Mouse (Mus musculus): ENCODE results near the gene Palm2. TPM values are rescaled to one million over a fixed set of nuclear protein-coding genes. Genes with fewer than 3 reads are reported as not detected.

Palm2 gene
- polyA plus RNA-seq, 2 experiments, result 2.7 to 5.3 TPM

GRCm38 (mm10) chr4:57535087-57535486, 101.0 kb downstream of the Palm2 start:
- Histone ChIP-seq H3K4me3 (replicated peaks; ENCODE audit: low read length) (no peak overlapping the region), H3K4me1 (ENCODE audit: control insufficient read depth, insufficient read depth, low read length) (peaks cover 9% of the 10 kb centered on the region), H3K27ac (replicated peaks; ENCODE audit: low read depth, low read length) (no peak overlapping the region), H3K36me3 (ENCODE audit: control insufficient read depth, insufficient read depth, low read length) (no peaks in the 10 kb centered on the region), H3K9me3 (ENCODE audit: control insufficient read depth, low read length) (no peaks in the 10 kb centered on the region), H3K4me2 (replicated peaks; ENCODE audit: low read depth, low read length, severe bottlenecking) (no peak overlapping the region), H3K27me3 (ENCODE audit: control insufficient read depth, insufficient read depth, low read length) (no peaks in the 10 kb centered on the region), H3K9ac (ENCODE audit: low read depth, low read length, severe bottlenecking) (no peak overlapping the region)
- WGBS, result 92% methylated on average over 4 of the region's 4 CpGs
- ATAC-seq (ENCODE audit: low FRiP score, low read depth) (no peak), DNase-seq (ENCODE audit: low spot score) (no peak)
- TF ChIP-seq POLR2A (IDR thresholded peaks at IDR 0.05; ENCODE audit: borderline replicate concordance, extremely low read depth, insufficient read depth, insufficient read length), result no peak

- no peak for TF ChIP-seq POLR2A (IDR thresholded peaks at IDR 0.05; ENCODE audit: borderline replicate concordance, extremely low read depth, insufficient read depth, insufficient read length)
- no peak overlapping the region for H3K4me2 ChIP-seq (replicated peaks; ENCODE audit: low read depth, low read length, severe bottlenecking)
- no peaks in the 10 kb centered on the region for H3K36me3 ChIP-seq (ENCODE audit: control insufficient read depth, insufficient read depth, low read length)
- H3K4me1 ChIP-seq (ENCODE audit: control insufficient read depth, insufficient read depth, low read length), result peaks cover 9% of the 10 kb centered on the region
- H3K4me3 ChIP-seq (replicated peaks; ENCODE audit: low read length), result no peak overlapping the region
- no peak overlapping the region for H3K9ac ChIP-seq (ENCODE audit: low read depth, low read length, severe bottlenecking)
- no peak overlapping the region for H3K27ac ChIP-seq (replicated peaks; ENCODE audit: low read depth, low read length)
- peak; percentile 52 for DNase-seq (ENCODE audit: low spot score)
- H3K27me3 ChIP-seq (ENCODE audit: control insufficient read depth, insufficient read depth, low read length), result no peaks in the 10 kb centered on the region
- ATAC-seq (ENCODE audit: low FRiP score, low read depth), result peak; percentile 57; the same call in 1 of the 2 replicates
- no peaks in the 10 kb centered on the region for H3K9me3 ChIP-seq (ENCODE audit: control insufficient read depth, low read length)
- 11% methylated on average over 4 of the region's 4 CpGs for WGBS
Observed at GRCm38 (mm10) chr4:57538029-57538688, 104.1 kb downstream of the Palm2 start.

- no peak overlapping the region for H3K9ac ChIP-seq (ENCODE audit: low read depth, low read length, severe bottlenecking)
- H3K27ac ChIP-seq (replicated peaks; ENCODE audit: low read depth, low read length), result peak overlapping the region; percentile 85
- H3K36me3 ChIP-seq (ENCODE audit: control insufficient read depth, insufficient read depth, low read length), result no peaks in the 10 kb centered on the region
- H3K9me3 ChIP-seq (ENCODE audit: control insufficient read depth, low read length), result no peaks in the 10 kb centered on the region
- TF ChIP-seq POLR2A (IDR thresholded peaks at IDR 0.05; ENCODE audit: borderline replicate concordance, extremely low read depth, insufficient read depth, insufficient read length), result no peak
- WGBS, result 3% methylated on average over 6 of the region's 6 CpGs
- H3K27me3 ChIP-seq (ENCODE audit: control insufficient read depth, insufficient read depth, low read length), result no peaks in the 10 kb centered on the region
- DNase-seq (ENCODE audit: low spot score), result peak; percentile 72
- peak; percentile 82 for ATAC-seq (ENCODE audit: low FRiP score, low read depth)
- H3K4me3 ChIP-seq (replicated peaks; ENCODE audit: low read length), result no peak overlapping the region
- peaks cover 18% of the 10 kb centered on the region for H3K4me1 ChIP-seq (ENCODE audit: control insufficient read depth, insufficient read depth, low read length)
- peak overlapping the region; percentile 24; the same call in 1 of the 2 replicates for H3K4me2 ChIP-seq (replicated peaks; ENCODE audit: low read depth, low read length, severe bottlenecking)
Observed at GRCm38 (mm10) chr4:57543692-57544256, 109.7 kb downstream of the Palm2 start.

- ATAC-seq (ENCODE audit: low FRiP score, low read depth) (no peak), DNase-seq (ENCODE audit: low spot score) (no peak)
- no peak for TF ChIP-seq POLR2A (IDR thresholded peaks at IDR 0.05; ENCODE audit: borderline replicate concordance, extremely low read depth, insufficient read depth, insufficient read length)
- 57% methylated on average over 7 of the region's 7 CpGs for WGBS
- Histone ChIP-seq H3K27ac (replicated peaks; ENCODE audit: low read depth, low read length) (no peak overlapping the region), H3K27me3 (ENCODE audit: control insufficient read depth, insufficient read depth, low read length) (no peaks in the 10 kb centered on the region), H3K9me3 (ENCODE audit: control insufficient read depth, low read length) (no peaks in the 10 kb centered on the region), H3K4me1 (ENCODE audit: control insufficient read depth, insufficient read depth, low read length) (peaks cover 23% of the 10 kb centered on the region), H3K4me2 (replicated peaks; ENCODE audit: low read depth, low read length, severe bottlenecking) (no peak overlapping the region), H3K9ac (ENCODE audit: low read depth, low read length, severe bottlenecking) (no peak overlapping the region), H3K36me3 (ENCODE audit: control insufficient read depth, insufficient read depth, low read length) (no peaks in the 10 kb centered on the region), H3K4me3 (replicated peaks; ENCODE audit: low read length) (no peak overlapping the region)
Observed at GRCm38 (mm10) chr4:57547785-57548184, 113.7 kb downstream of the Palm2 start.

- no peaks in the 10 kb centered on the region for H3K36me3 ChIP-seq (ENCODE audit: control insufficient read depth, insufficient read depth, low read length)
- H3K4me2 ChIP-seq (replicated peaks; ENCODE audit: low read depth, low read length, severe bottlenecking), result no peak overlapping the region
- ATAC-seq (ENCODE audit: low FRiP score, low read depth) (no peak), DNase-seq (ENCODE audit: low spot score) (no peak)
- H3K27ac ChIP-seq (replicated peaks; ENCODE audit: low read depth, low read length), result no peak overlapping the region
- TF ChIP-seq POLR2A (IDR thresholded peaks at IDR 0.05; ENCODE audit: borderline replicate concordance, extremely low read depth, insufficient read depth, insufficient read length), result no peak
- H3K4me3 ChIP-seq (replicated peaks; ENCODE audit: low read length), result no peak overlapping the region
- 3% methylated on average over 1 of the region's 1 CpGs for WGBS
- no peaks in the 10 kb centered on the region for H3K9me3 ChIP-seq (ENCODE audit: control insufficient read depth, low read length)
- H3K9ac ChIP-seq (ENCODE audit: low read depth, low read length, severe bottlenecking), result no peak overlapping the region
- H3K27me3 ChIP-seq (ENCODE audit: control insufficient read depth, insufficient read depth, low read length), result no peaks in the 10 kb centered on the region
- peaks cover 19% of the 10 kb centered on the region for H3K4me1 ChIP-seq (ENCODE audit: control insufficient read depth, insufficient read depth, low read length)
Observed at GRCm38 (mm10) chr4:57550216-57550615, 116.2 kb downstream of the Palm2 start.

Data from limb, embryonic 14.5 days (tissue).